Mouse (Mus musculus): ENCODE measurements around the gene Iqch.

- TF ChIP-seq CTCF (IDR thresholded peaks at IDR 0.05; ENCODE audit: low read depth): no peak
- no peak for TF ChIP-seq EP300 (IDR thresholded peaks at IDR 0.05; ENCODE audit: low read depth)
These were observed 7.3 kb downstream of the Iqch start for GRCm38 (mm10) chr9:63595032-63595431.

Measured in liver, postnatal 0 days (tissue).